Mouse (Mus musculus): ENCODE results near the gene Tenm3.

DNA sequence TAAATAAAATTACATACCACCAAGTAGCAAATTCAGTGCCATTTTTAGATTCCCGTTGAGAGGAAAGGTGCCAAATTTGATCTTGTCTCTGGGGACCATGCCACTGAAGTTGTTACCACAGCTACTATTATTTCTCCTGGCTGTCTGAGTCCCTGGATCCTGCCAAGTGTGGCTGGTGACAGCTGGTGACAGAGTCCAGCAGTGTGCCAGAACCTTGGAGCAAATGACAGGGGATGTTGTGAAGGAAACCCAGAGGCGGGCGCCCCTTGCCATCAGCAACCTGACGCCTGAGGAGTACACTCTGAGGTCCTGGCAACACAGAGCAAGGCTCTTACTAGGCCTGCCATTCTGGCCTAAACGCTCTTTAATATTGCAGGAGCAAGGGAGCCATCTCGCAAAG, 467.0 kb downstream of the Tenm3 start:
- TF ChIP-seq MYOG (IDR thresholded peaks at IDR 0.05; ENCODE audit: control insufficient read depth, extremely low read depth, insufficient read length) (no peak), CEBPB (IDR thresholded peaks at IDR 0.05; ENCODE audit: low read depth) (no peak), CTCF (IDR thresholded peaks at IDR 0.05; ENCODE audit: control insufficient read depth, insufficient read depth, insufficient read length) (no peak), MYOD1 (IDR thresholded peaks at IDR 0.05; ENCODE audit: control insufficient read depth, insufficient read length, low read depth) (no peak), USF1 (IDR thresholded peaks at IDR 0.05; ENCODE audit: low read depth) (no peak)
